ENCODE assay signal across 8 mouse cellular contexts in the genomic region with DNA sequence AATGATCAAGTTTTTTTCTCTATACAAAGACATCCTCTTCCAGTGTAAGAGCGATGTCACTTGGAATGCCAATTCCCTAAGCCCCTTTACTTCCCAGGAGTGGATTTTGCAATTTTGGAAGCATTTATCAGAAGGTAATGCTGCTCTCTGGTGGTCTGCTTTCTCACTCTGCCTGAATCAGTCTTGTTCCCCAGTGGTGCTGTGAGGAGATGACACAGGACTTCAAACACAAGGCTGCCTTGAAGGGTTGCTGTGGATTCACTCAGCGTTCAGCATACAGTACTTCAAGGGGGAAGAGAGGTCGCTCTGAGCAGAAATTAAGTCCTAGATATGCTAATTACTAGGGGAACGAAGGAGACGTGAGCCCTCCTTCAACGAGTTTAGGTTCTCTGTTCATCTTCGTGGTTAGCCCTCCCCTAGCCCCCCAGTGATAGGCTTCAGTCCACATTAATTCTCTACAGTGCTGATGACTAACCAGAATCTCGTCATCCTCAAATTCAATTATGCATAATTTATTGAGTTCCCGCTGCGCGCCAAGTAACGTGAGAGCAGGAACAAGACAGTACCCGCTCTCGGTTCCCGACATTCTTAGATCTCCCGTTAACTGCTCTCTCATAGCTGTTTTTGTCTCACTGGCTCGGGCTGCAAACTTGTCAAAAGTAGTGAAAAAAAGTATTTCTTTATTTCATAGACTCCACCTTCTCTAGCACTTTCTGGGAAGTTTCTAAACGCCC. TPM values are rescaled to one million over a fixed set of nuclear protein-coding genes. Genes with fewer than 3 reads are reported as not detected.
DNase-seq lines count a peak whose midpoint lies in the region; ATAC-seq and TF ChIP-seq lines count a peak whose summit lies in the region.

No protein-coding gene starts in this region.

- peak; percentile 22 to 27 for DNase-seq in cerebellum, postnatal 14 days
- DNase-seq in cerebellum, postnatal 25 days, result no peak
- peak; percentile 14 for DNase-seq in right cerebral cortex, postnatal 4 days
- DNase-seq in right cerebral cortex, postnatal 36 days (ENCODE audit: low spot score in 2 of 2), result no peak
- DNase-seq in forebrain, embryonic 10.5 days (ENCODE audit: extremely low spot score, low spot score), result peak; percentile 44
- peak; percentile 31 for DNase-seq in kidney, postnatal 10 days
- DNase-seq in midbrain, postnatal 0 days (ENCODE audit: low spot score), result peak; percentile 70
- DNase-seq in cerebellum, adult 18-20 months, result no peak

- peak overlapping the region; percentile 59 for H3K4me3 ChIP-seq in forebrain, embryonic 10.5 days
- peak overlapping the region; percentile 34 for H3K4me3 ChIP-seq in midbrain, postnatal 0 days (ENCODE audit: low read depth, low read length)

- ATAC-seq in midbrain, postnatal 0 days (ENCODE audit: low FRiP score), result peak; percentile 88

- H3K4me2 ChIP-seq in midbrain, postnatal 0 days (ENCODE audit: low read depth, low read length, poor library complexity, severe bottlenecking), result peak overlapping the region; percentile 71

- no peaks in the 10 kb centered on the region for H3K36me3 ChIP-seq in forebrain, embryonic 10.5 days (replicated peaks)
- H3K36me3 ChIP-seq in midbrain, postnatal 0 days (ENCODE audit: insufficient read depth, low read length), result no peaks in the 10 kb centered on the region

- TF ChIP-seq CTCF in midbrain, postnatal 0 days (IDR thresholded peaks at IDR 0.05), result peak; percentile 82

- H3K9ac ChIP-seq in midbrain, postnatal 0 days (replicated peaks; ENCODE audit: low read length, poor library complexity, severe bottlenecking), result peak overlapping the region; percentile 44; the same call in 1 of the 2 replicates

- H3K9me3 ChIP-seq in forebrain, embryonic 10.5 days, result peaks cover 9% of the 10 kb centered on the region
- no peaks in the 10 kb centered on the region for H3K9me3 ChIP-seq in midbrain, postnatal 0 days (ENCODE audit: low read length)

- no peak overlapping the region for H3K27ac ChIP-seq in forebrain, embryonic 10.5 days
- H3K27ac ChIP-seq in midbrain, postnatal 0 days (ENCODE audit: low read depth, low read length), result no peak overlapping the region

- peaks cover 9% of the 10 kb centered on the region for H3K4me1 ChIP-seq in forebrain, embryonic 10.5 days
- no peaks in the 10 kb centered on the region for H3K4me1 ChIP-seq in midbrain, postnatal 0 days (ENCODE audit: insufficient read depth, low read length)

- whole genome bisulfite sequencing in forebrain, embryonic 10.5 days, result 7% methylated on average over 18 of the region's 18 CpGs
- WGBS in midbrain, postnatal 0 days, result 3% methylated on average over 18 of the region's 18 CpGs

- H3K27me3 ChIP-seq in forebrain, embryonic 10.5 days (ENCODE audit: poor library complexity, severe bottlenecking), result peaks cover 15% of the 10 kb centered on the region
- H3K27me3 ChIP-seq in midbrain, postnatal 0 days (ENCODE audit: insufficient read depth, low read length), result no peaks in the 10 kb centered on the region

RNA-seq across cellular contexts. Expression of a gene that starts 0.6 kb away (rescaled TPM):
- polyA plus RNA-seq in forebrain, embryonic 10.5 days (2016; fragmentation: Nextera tagmentation; extraction: Ambion mirVana), result not detected in 2 replicates
- total RNA-seq in midbrain, postnatal 0 days (2014; rRNA removed), result 0.80 and 1.3 TPM in 2 replicates
- 1.0 and 1.1 TPM in 2 replicates for polyA plus RNA-seq in midbrain, postnatal 0 days (2015; fragmentation: Nextera tagmentation; extraction: Ambion mirVana)

RNA-seq across cellular contexts. Expression of a gene that starts 10.0 kb away (rescaled TPM):
- 6.3 and 7.1 TPM in 2 replicates for polyA plus RNA-seq in forebrain, embryonic 10.5 days (2016; fragmentation: Nextera tagmentation; extraction: Ambion mirVana)
- total RNA-seq in midbrain, postnatal 0 days (2014; rRNA removed), result 0.09 and 0.38 TPM in 2 replicates
- 0.29 and 0.38 TPM in 2 replicates for polyA plus RNA-seq in midbrain, postnatal 0 days (2015; fragmentation: Nextera tagmentation; extraction: Ambion mirVana)

RNA-seq across cellular contexts. Expression of a gene that starts 42.4 kb away (rescaled TPM):
- polyA plus RNA-seq in forebrain, embryonic 10.5 days (2016; fragmentation: Nextera tagmentation; extraction: Ambion mirVana), result 0.25 and 0.30 TPM in 2 replicates
- 0.16 TPM in 1 of 2 replicates, not detected in the other for total RNA-seq in midbrain, postnatal 0 days (2014; rRNA removed)
- polyA plus RNA-seq in midbrain, postnatal 0 days (2015; fragmentation: Nextera tagmentation; extraction: Ambion mirVana), result 0.09 and 0.43 TPM in 2 replicates

Comparison
In these comparisons a context has a peak if more than half of its experiments do, and no peak if none do; other contexts are left out.
1. DNase-seq: peak in cerebellum, postnatal 14 days (2 of 2), right cerebral cortex, postnatal 4 days (single experiment), forebrain, embryonic 10.5 days (single experiment), kidney, postnatal 10 days (single experiment) and midbrain, postnatal 0 days (single experiment); none in cerebellum, postnatal 25 days (0 of 2), right cerebral cortex, postnatal 36 days (0 of 2) and cerebellum, adult 18-20 months (0 of 2).